Mouse (Mus musculus) liver, embryonic 16.5 days (tissue): ENCODE results near the gene Itpr1. TPM values are rescaled to one million over a fixed set of nuclear protein-coding genes. Genes with fewer than 3 reads are reported as not detected.
A peak's percentile ranks its signal among the peaks of the same experiment; 100 is the strongest.

Experiments
- ATAC-seq: fragments of 200-750 bp; cut with Nextera tagmentation; 2 replicates; pipeline ENCODE4 v1.8.0; 2017; ENCODE audit warnings: low read depth, mild to moderate bottlenecking, moderate number of reproducible peaks, moderate library complexity
- H3K27ac ChIP-seq: fragments of 300-500 bp; sonication (generic); 2 replicates; pipeline ENCODE4 v1.5.1; 2014; ENCODE audit warnings: mild to moderate bottlenecking, low read length
- H3K27me3 ChIP-seq: fragments of 300-500 bp; sonication (generic); 2 replicates; pipeline ENCODE4 v1.6.1; 2014; ENCODE audit warnings: low read depth, low read length, mixed read lengths; ENCODE audit not compliant: control insufficient read depth, insufficient read depth
- H3K36me3 ChIP-seq: fragments of 300-500 bp; sonication (generic); 2 replicates; pipeline ENCODE4 v1.6.1; 2014; ENCODE audit warnings: mild to moderate bottlenecking; ENCODE audit not compliant: control insufficient read depth, insufficient read depth
- H3K4me1 ChIP-seq: fragments of 300-500 bp; sonication (generic); 2 replicates; pipeline ENCODE4 v1.6.1; 2014; ENCODE audit warnings: low read depth, low read length, mixed read lengths; ENCODE audit not compliant: control insufficient read depth
- H3K4me2 ChIP-seq: fragments of 300-500 bp; sonication (generic); 2 replicates; pipeline ENCODE4 v1.6.1; 2014; ENCODE audit warnings: low read depth, low read length, mixed read lengths
- H3K4me3 ChIP-seq: fragments of 300-500 bp; sonication (generic); 2 replicates; pipeline ENCODE4 v1.5.1; 2014; ENCODE audit warnings: low read depth, mild to moderate bottlenecking, low read length
- H3K9ac ChIP-seq: fragments of 300-500 bp; sonication (generic); 2 replicates; pipeline ENCODE4 v1.6.1; 2014; ENCODE audit warnings: low read depth, low read length
- H3K9me3 ChIP-seq: fragments of 300-500 bp; sonication (generic); replicated peaks from 2 replicates; pipeline ENCODE4 v1.6.1; 2016; ENCODE audit warnings: low read length; ENCODE audit not compliant: control insufficient read depth
- WGBS: fragments of 180-500 bp; shearing (Covaris S2); extraction: QIAGEN DNeasy Blood & Tissue Kit; methylation state at CpG from one replicate; pipeline ENCODE4 v1.1.7; 2014; ENCODE audit not compliant: insufficient replicate concordance; 5-methylcytosine and 5-hydroxymethylcytosine counted together
- polyA plus RNA-seq: library from polyadenylated mRNA; unstranded; fragments of >200 nt; fragmentation: Nextera tagmentation; extraction: Ambion mirVana; gene quantifications from 2 replicates; pipeline ENCODE4 v1.2.1, GENCODE M21; 2015

The Itpr1 gene
- polyA plus RNA-seq, 1 experiment from 2014 or later = 2.9 TPM

DNA sequence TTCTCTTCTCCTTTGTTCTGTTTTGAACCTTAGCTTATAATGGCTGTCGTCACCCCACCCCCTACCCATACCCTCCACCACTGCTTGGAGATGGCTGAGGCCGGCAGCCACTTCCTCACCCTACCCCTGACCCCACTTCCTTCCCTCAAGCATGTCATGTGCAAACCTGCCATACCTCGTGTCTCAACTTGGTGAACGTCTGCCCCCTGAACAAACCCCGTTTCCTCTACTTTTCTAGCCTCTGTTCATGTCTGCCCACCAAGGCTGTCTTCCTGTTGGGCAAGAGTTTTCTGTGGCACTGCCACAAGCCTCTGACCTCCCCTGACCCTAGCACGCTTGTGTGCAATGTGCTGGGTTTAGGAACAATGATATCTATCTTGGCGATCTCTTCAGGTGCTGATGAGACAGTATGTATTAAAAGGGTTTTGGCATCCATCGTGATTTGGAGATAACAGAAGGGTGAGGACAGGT lies 253.2 kb downstream of the Itpr1 start:
- no peaks in the 10 kb centered on the region for H3K36me3 ChIP-seq
- H3K27ac ChIP-seq = no peak overlapping the region
- peak; percentile 47; the same call in 1 of the 2 replicates for ATAC-seq
- H3K9me3 ChIP-seq = no peaks in the 10 kb centered on the region
- H3K4me2 ChIP-seq = no peak overlapping the region
- H3K9ac ChIP-seq = no peak overlapping the region
- no peaks in the 10 kb centered on the region for H3K27me3 ChIP-seq
- no peak overlapping the region for H3K4me3 ChIP-seq
- 39% methylated on average over 8 of the region's 8 CpGs for WGBS
- H3K4me1 ChIP-seq = no peaks in the 10 kb centered on the region

DNA sequence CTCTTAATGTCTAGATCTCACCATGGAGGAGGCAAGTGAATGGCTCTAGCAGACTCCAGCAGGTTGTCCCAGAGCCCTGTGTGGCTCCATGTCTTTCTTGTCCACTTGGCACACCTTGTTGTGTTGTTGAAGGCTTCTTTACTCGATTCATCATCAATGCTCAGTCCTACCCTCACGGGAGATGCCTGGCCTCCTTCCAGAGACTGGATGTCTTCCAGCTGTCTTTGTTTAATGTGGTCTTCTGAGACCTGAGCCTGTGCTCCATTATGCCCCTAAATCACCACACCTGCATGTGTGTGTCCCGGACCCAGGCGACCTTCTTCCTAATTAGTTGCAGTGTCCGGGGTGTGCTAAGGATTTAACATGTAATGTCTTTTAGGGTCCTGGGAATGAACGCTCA lies 254.7 kb downstream of the Itpr1 start:
- H3K4me2 ChIP-seq = no peak overlapping the region
- WGBS = 63% methylated on average over 6 of the region's 6 CpGs
- no peaks in the 10 kb centered on the region for H3K27me3 ChIP-seq
- H3K4me3 ChIP-seq = no peak overlapping the region
- H3K4me1 ChIP-seq = no peaks in the 10 kb centered on the region
- no peak overlapping the region for H3K27ac ChIP-seq
- H3K9me3 ChIP-seq = no peaks in the 10 kb centered on the region
- ATAC-seq = no peak
- no peaks in the 10 kb centered on the region for H3K36me3 ChIP-seq
- no peak overlapping the region for H3K9ac ChIP-seq

DNA sequence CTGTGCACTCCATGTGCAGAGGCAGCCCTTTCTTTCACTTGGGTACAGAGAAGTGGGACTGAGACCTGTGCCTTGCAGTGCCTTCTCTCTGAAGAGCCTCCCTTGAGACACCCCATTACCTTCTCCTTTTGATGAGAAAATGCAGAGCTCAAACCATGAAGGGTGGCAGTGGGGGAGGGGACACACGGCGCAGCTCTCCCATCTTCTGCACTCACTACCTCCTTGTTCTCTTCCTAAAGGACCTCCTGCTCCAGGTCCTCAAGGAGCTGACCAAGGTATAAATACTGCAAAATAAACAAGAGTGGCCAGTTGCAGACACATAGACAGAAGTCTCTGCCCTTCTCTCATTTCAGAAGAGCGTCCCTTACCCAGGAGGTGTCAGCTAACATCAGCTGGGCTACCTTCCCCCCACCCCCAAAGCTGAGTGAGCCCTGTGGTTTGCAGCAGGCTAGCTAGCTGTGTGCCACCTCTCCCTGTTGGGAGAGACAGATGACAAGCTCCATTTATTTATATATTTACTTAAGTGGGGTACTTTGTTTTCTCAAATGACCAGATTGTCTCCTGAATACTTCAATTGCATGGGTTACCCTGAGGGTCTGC lies 255.4 kb downstream of the Itpr1 start:
- Histone ChIP-seq H3K27ac (no peak overlapping the region), H3K4me1 (no peaks in the 10 kb centered on the region), H3K9me3 (no peaks in the 10 kb centered on the region), H3K9ac (no peak overlapping the region), H3K4me2 (no peak overlapping the region), H3K27me3 (no peaks in the 10 kb centered on the region), H3K4me3 (no peak overlapping the region), H3K36me3 (no peaks in the 10 kb centered on the region)
- ATAC-seq = no peak
- 69% methylated on average over 3 of the region's 3 CpGs for WGBS

DNA sequence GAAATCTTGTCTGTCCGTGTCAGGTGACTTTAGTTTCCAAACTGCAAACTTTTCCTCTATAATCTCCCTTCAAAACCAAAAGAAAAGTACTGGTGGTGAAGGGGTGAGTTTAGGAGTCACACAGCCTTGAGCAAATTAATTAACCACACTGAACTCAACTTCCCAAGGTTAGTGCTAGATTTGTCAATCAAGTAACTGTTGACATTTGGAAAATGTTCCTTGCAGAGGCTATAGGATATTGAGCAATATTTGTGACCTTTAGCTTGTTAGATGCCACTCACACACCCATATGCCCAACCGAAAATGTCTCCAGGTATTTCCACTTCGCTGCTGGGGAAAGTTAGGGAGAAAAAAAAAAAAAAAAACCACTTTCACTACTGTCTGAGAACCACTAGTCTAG lies 259.0 kb downstream of the Itpr1 start:
- no peak overlapping the region for H3K4me3 ChIP-seq
- no peaks in the 10 kb centered on the region for H3K4me1 ChIP-seq
- H3K4me2 ChIP-seq = no peak overlapping the region; the same call in 1 of the 2 replicates
- no peaks in the 10 kb centered on the region for H3K27me3 ChIP-seq
- H3K9ac ChIP-seq = no peak overlapping the region
- ATAC-seq = peak; percentile 59; the same call in 1 of the 2 replicates
- 60% methylated on average over 3 of the region's 3 CpGs for WGBS
- no peaks in the 10 kb centered on the region for H3K36me3 ChIP-seq
- no peak overlapping the region for H3K27ac ChIP-seq
- no peaks in the 10 kb centered on the region for H3K9me3 ChIP-seq

DNA sequence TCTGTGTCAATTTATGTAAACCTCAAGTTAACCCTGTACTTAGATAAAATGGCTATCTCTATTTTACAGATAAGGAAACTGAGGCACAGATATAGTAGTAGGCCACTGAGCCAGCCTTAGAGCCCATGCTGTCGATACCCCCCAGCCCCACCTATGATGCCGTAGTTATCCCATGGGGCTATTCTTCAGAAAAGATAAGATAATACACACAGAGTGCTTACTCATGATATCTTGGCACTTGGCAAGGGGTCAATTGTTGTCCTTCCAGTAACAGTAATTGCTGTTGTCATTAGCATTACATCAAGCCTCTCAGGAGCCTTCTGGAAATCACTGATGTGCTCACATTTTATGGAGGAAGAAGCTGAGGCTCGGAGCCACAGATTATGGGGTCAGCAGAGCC lies 259.9 kb downstream of the Itpr1 start:
- Histone ChIP-seq H3K4me2 (no peak overlapping the region), H3K4me1 (no peaks in the 10 kb centered on the region; the same call in 1 of the 2 replicates), H3K27ac (no peak overlapping the region), H3K9me3 (no peaks in the 10 kb centered on the region), H3K4me3 (no peak overlapping the region), H3K36me3 (no peaks in the 10 kb centered on the region), H3K27me3 (no peaks in the 10 kb centered on the region), H3K9ac (no peak overlapping the region)
- 51% methylated on average over 3 of the region's 3 CpGs for WGBS
- no peak for ATAC-seq

DNA sequence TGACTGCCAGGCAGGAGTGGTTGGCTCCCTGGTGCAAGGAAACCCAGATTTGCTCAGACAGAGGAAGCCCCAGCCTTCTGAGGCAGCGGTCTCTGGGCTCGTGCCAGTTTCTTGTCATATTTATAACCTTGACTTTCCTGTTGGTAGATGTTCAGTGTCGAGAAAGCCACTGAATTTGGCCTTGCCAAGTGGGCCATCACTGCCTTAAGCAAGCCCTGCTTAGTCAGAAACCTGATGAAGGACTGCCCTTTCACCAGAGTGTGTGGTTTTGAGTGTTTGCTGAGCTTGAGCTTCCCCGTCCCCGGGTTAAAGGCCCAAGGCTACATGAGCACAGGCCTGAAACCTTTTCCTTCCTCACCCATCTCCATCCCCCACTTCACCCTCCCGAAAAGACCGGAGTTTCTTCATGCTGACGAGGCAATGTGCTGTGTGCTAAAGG lies 263.9 kb downstream of the Itpr1 start:
- Histone ChIP-seq H3K36me3 (no peaks in the 10 kb centered on the region), H3K27ac (peak overlapping the region; percentile 56), H3K4me1 (no peaks in the 10 kb centered on the region; the same call in 1 of the 2 replicates), H3K4me2 (no peak overlapping the region), H3K9ac (no peak overlapping the region), H3K9me3 (no peaks in the 10 kb centered on the region), H3K27me3 (no peaks in the 10 kb centered on the region), H3K4me3 (no peak overlapping the region)
- 37% methylated on average over 8 of the region's 8 CpGs for WGBS
- peak; percentile 64 for ATAC-seq

DNA sequence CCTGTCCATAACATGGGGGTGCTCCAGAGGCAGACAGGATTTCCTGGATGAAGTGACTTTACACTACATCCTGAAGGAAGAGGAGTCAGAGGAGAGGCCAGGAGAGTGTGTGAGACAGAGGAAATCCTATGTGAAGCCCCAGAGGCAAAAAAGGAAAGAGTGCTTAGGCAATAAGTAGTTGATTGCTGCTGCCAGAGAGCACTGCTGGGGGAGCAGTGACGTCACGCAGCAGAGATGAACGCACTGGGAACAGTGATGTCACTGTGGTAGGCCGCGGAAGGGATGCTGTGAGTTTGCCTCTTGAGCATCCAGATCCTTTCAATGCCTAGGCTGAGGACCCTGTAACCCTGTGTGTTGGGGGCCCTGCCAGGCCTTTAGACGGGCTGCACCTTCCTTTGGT lies 264.7 kb downstream of the Itpr1 start:
- peak overlapping the region; percentile 56 for H3K27ac ChIP-seq
- no peaks in the 10 kb centered on the region for H3K36me3 ChIP-seq
- no peaks in the 10 kb centered on the region for H3K9me3 ChIP-seq
- peak; percentile 27; the same call in 1 of the 2 replicates for ATAC-seq
- H3K4me2 ChIP-seq = no peak overlapping the region
- H3K9ac ChIP-seq = no peak overlapping the region
- H3K4me3 ChIP-seq = no peak overlapping the region
- no peaks in the 10 kb centered on the region; the same call in 1 of the 2 replicates for H3K4me1 ChIP-seq
- no peaks in the 10 kb centered on the region for H3K27me3 ChIP-seq
- WGBS = 73% methylated on average over 6 of the region's 6 CpGs

DNA sequence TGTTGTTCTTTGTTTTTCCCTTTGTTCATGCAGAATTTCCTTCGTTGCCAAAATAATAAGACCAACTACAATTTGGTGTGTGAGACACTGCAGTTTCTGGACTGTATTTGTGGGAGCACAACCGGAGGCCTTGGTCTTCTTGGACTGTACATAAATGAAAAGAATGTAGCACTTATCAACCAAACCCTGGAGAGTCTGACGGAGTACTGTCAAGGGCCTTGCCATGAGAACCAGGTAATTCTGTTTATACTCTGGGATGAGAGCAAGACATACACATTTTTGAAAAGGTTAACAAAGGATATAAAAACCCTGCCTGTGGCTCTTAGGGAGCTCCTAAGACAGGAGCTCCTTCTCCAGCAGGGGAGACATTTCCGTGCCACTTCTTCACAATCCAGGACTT lies 268.3 kb downstream of the Itpr1 start:
- WGBS = 64% methylated on average over 4 of the region's 4 CpGs
- H3K4me2 ChIP-seq = no peak overlapping the region
- ATAC-seq = no peak
- no peak overlapping the region for H3K9ac ChIP-seq
- no peaks in the 10 kb centered on the region for H3K9me3 ChIP-seq
- no peaks in the 10 kb centered on the region; the same call in 1 of the 2 replicates for H3K4me1 ChIP-seq
- no peak overlapping the region for H3K27ac ChIP-seq
- H3K4me3 ChIP-seq = no peak overlapping the region
- H3K27me3 ChIP-seq = no peaks in the 10 kb centered on the region
- H3K36me3 ChIP-seq = no peaks in the 10 kb centered on the region

DNA sequence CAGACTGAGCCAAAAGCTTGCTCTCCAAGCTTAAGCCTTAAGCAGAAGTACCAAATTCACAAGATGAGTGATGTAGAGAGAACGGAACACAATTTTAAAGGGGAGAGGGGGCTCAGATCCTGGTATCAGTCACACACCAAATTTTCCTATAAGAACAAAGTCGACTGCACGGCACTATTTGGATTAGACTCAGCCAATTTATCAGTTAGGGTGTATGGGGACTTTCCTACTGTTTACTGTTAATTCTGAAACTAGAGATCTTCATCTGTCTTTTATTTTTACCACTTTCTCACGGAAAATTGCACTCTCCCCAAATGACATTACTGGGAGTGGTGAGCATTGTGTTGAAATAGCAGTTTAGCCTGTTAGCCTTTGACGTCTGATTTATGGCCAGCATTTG lies 269.6 kb downstream of the Itpr1 start:
- Histone ChIP-seq H3K9me3 (no peaks in the 10 kb centered on the region), H3K4me1 (peaks cover 3% of the 10 kb centered on the region; the same call in 1 of the 2 replicates), H3K4me2 (no peak overlapping the region), H3K4me3 (no peak overlapping the region), H3K36me3 (no peaks in the 10 kb centered on the region), H3K27me3 (no peaks in the 10 kb centered on the region), H3K9ac (no peak overlapping the region), H3K27ac (no peak overlapping the region)
- 70% methylated on average over 5 of the region's 5 CpGs for WGBS
- ATAC-seq = no peak
